Mouse (Mus musculus): ENCODE results near the gene Lrrc63. TPM values are rescaled to one million over a fixed set of nuclear protein-coding genes. Genes with fewer than 3 reads are reported as not detected.

Gene Lrrc63
- polyA plus RNA-seq, 1 experiment = not detected

- H3K4me3 ChIP-seq (ENCODE audit: insufficient read depth, low read length) = no peak overlapping the region
- no peak for TF ChIP-seq CTCF (IDR thresholded peaks at IDR 0.05; ENCODE audit: borderline replicate concordance, insufficient read depth, low read length)
- no peak for TF ChIP-seq POLR2A (IDR thresholded peaks at IDR 0.05; ENCODE audit: low read depth, low read length)
- no peak overlapping the region for H3K27ac ChIP-seq (ENCODE audit: insufficient read depth, low read length)
- no peaks in the 10 kb centered on the region for H3K4me1 ChIP-seq (ENCODE audit: control insufficient read depth, insufficient read depth, low read length)
Observed at GRCm38 (mm10) chr14:75139225-75139624, 8.5 kb upstream of the Lrrc63 start.

DNA sequence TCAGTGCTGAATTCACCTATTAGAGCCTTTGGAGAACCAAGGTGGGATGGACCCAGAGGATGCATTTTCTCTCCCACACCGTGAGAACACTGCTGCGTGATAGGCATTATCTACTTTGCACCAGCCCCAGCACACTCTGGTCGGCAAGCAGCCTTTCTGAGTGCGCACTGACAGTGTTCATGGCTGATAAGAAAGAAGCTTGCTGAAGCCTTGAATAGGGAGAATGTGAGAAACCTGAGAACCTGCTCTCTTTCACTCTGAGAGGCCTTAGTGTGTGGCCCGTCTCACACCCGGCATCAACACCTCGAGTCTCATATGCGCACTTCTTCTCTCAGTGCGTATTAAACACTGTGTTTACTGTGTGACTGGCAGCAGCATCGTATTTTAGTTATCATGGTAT is 7.8 kb upstream of the Lrrc63 start:
- H3K4me3 ChIP-seq (ENCODE audit: insufficient read depth, low read length) = no peak overlapping the region
- no peak overlapping the region for H3K27ac ChIP-seq (ENCODE audit: insufficient read depth, low read length)
- H3K4me1 ChIP-seq (ENCODE audit: control insufficient read depth, insufficient read depth, low read length) = no peaks in the 10 kb centered on the region
- TF ChIP-seq CTCF (IDR thresholded peaks at IDR 0.05; ENCODE audit: borderline replicate concordance, insufficient read depth, low read length) (no peak), POLR2A (IDR thresholded peaks at IDR 0.05; ENCODE audit: low read depth, low read length) (no peak)

DNA sequence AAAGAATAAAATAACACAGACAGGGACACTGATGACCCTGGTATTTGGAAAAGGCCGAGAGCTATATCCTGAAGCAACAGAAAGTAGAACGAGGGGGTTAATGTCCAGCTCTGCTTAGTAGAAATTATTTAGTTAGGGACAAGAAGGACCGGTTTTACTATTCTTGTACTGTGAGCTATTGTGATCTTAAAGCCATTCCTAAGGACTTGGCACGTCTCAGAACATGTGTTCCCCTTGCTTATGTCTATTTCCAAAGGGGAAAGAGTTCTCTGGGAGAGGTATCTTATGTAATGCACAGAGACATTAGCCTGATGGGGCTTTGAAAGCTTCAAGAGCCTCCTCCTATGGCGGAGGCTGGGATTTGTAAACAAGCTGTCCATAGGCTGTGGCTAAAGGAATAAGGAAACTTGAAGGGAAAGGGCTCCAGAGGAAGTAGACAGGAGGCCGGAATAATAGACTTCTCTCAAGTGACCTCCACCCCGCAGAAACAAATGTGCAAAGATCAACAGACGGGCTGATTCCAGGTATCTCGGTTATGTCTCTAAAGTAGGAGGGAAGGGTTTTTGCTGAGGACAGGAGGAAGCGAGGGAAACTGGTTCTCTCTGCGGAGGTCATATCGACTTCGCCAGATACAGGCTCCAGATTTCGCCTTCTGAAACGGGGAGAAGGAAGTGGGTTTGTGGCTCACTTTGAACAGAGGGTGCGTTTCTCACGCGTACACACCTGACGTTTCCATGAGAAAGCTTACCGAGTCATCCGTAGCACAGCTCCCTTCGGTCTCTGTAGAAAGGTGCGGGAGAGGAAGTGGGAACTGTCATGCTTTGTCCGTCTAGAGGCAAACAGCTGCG is 5.7 kb upstream of the Lrrc63 start:
- Histone ChIP-seq H3K4me3 (ENCODE audit: insufficient read depth, low read length) (no peak overlapping the region), H3K4me1 (ENCODE audit: control insufficient read depth, insufficient read depth, low read length) (no peaks in the 10 kb centered on the region), H3K27ac (ENCODE audit: insufficient read depth, low read length) (no peak overlapping the region)
- no peak for TF ChIP-seq CTCF (IDR thresholded peaks at IDR 0.05; ENCODE audit: borderline replicate concordance, insufficient read depth, low read length)
- no peak for TF ChIP-seq POLR2A (IDR thresholded peaks at IDR 0.05; ENCODE audit: low read depth, low read length)

DNA sequence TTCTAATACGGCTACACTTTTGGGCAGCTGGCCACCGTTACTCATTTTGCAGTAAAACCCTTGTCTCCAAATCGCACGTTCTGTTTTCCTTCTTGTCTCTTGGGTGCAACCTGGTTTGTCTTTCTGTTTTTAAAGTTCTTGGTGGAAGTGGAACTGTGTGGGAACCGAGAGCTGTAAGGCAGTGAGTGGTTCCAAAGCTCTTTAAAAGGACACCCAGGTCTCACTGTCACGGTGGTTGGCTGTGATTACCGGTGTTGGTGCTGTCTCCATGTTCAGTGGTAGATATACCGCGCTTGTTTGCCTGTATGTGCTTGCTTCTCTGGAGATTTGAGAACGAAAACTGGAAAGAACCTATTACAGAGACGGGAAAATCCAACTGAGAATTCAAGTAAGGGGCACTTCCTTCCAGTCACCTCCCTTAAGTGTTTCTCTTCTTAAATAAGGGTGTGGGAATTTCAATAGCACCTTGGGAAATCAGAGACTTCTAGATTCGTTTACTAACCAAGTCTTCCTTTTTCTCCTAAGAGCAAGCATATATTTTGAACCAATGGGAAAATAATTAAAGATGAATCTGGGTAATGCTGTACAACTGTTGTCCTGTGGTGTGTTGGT is 749 bp upstream of the Lrrc63 start:
- TF ChIP-seq POLR2A (IDR thresholded peaks at IDR 0.05; ENCODE audit: low read depth, low read length) = no peak
- TF ChIP-seq CTCF (IDR thresholded peaks at IDR 0.05; ENCODE audit: borderline replicate concordance, insufficient read depth, low read length) = no peak
- Histone ChIP-seq H3K27ac (ENCODE audit: insufficient read depth, low read length) (no peak overlapping the region), H3K4me1 (ENCODE audit: control insufficient read depth, insufficient read depth, low read length) (no peaks in the 10 kb centered on the region), H3K4me3 (ENCODE audit: insufficient read depth, low read length) (peak overlapping the region; percentile 62)

GRCm38 (mm10) chr14:75121658-75122057 is 9.0 kb downstream of the Lrrc63 start:
- Histone ChIP-seq H3K4me1 (ENCODE audit: control insufficient read depth, insufficient read depth, low read length) (no peaks in the 10 kb centered on the region), H3K27ac (ENCODE audit: insufficient read depth, low read length) (no peak overlapping the region), H3K4me3 (ENCODE audit: insufficient read depth, low read length) (no peak overlapping the region)
- TF ChIP-seq CTCF (IDR thresholded peaks at IDR 0.05; ENCODE audit: borderline replicate concordance, insufficient read depth, low read length) (no peak), POLR2A (IDR thresholded peaks at IDR 0.05; ENCODE audit: low read depth, low read length) (no peak)

DNA sequence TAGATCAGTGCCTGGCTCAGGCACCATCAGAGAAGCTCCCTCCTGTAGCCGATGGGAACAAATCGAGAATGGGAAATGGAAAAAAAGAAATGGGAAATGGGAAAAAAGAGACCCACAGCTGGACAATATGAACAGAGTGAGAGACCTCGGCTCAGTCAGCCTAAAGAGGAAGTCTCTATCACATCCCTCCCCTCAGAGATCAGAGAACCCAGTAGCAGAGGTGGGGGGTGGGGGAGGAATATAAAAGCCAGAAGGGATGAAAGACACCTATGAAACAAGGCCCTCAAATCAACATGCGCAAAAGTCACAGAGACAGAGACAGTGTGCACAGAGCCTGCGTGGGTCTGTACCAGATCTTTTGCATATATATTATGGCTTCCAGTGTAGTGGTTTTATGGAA is 27.7 kb downstream of the Lrrc63 start:
- Histone ChIP-seq H3K27ac (ENCODE audit: insufficient read depth, low read length) (no peak overlapping the region), H3K4me1 (ENCODE audit: control insufficient read depth, insufficient read depth, low read length) (no peaks in the 10 kb centered on the region), H3K4me3 (ENCODE audit: insufficient read depth, low read length) (no peak overlapping the region)
- TF ChIP-seq POLR2A (IDR thresholded peaks at IDR 0.05; ENCODE audit: low read depth, low read length) (no peak), CTCF (IDR thresholded peaks at IDR 0.05; ENCODE audit: borderline replicate concordance, insufficient read depth, low read length) (no peak)

- no peak overlapping the region for H3K27ac ChIP-seq (ENCODE audit: insufficient read depth, low read length)
- no peaks in the 10 kb centered on the region for H3K4me1 ChIP-seq (ENCODE audit: control insufficient read depth, insufficient read depth, low read length)
- no peak overlapping the region for H3K4me3 ChIP-seq (ENCODE audit: insufficient read depth, low read length)
- TF ChIP-seq CTCF (IDR thresholded peaks at IDR 0.05; ENCODE audit: borderline replicate concordance, insufficient read depth, low read length) = no peak
- TF ChIP-seq POLR2A (IDR thresholded peaks at IDR 0.05; ENCODE audit: low read depth, low read length) = no peak
Observed at GRCm38 (mm10) chr14:75077946-75078345, 52.7 kb downstream of the Lrrc63 start.

DNA sequence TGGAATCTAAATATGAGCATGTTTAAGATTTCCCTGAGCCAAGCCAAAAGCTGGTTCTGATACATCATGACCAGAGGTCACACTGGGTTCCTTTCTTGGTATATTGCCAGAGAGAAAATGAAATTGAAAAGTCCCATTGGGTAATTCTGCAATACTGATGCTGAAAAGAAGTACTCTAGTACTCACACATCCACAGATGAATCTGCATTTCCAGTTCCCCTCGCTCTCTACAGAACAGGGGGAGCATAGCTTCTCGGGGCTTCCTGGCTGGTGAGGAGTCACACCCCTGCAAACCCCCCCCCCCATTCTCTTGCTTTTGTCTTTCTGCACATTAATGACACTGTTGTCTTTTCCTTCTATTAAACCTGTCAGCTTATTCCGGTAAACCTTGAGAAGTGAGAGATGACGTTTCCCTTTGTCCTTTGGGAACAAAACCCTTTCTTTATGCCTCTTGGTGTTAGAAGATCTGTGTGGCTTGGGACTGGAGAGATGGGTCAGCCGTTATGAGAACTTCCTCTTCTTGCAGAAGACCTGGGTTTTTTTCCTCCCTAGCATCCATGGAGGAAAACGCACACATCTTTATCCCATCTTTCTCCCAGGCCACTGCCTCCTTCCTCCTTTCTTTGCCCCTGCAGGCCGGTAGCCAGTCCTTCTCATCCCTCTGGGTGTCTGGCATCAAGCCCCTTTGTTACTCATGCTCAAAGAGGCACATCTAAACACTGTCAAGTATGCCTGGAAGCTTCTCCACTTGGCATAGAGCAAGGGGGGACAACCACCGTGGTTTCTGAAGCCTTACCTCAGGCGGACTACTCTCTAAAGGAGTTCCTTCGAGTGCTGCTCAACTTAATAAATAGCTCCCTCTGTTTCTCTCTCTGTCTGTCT is 55.1 kb downstream of the Lrrc63 start:
- no peaks in the 10 kb centered on the region for H3K4me1 ChIP-seq (ENCODE audit: control insufficient read depth, insufficient read depth, low read length)
- no peak overlapping the region for H3K27ac ChIP-seq (ENCODE audit: insufficient read depth, low read length)
- no peak overlapping the region for H3K4me3 ChIP-seq (ENCODE audit: insufficient read depth, low read length)
- TF ChIP-seq POLR2A (IDR thresholded peaks at IDR 0.05; ENCODE audit: low read depth, low read length) (no peak), CTCF (IDR thresholded peaks at IDR 0.05; ENCODE audit: borderline replicate concordance, insufficient read depth, low read length) (no peak)

DNA sequence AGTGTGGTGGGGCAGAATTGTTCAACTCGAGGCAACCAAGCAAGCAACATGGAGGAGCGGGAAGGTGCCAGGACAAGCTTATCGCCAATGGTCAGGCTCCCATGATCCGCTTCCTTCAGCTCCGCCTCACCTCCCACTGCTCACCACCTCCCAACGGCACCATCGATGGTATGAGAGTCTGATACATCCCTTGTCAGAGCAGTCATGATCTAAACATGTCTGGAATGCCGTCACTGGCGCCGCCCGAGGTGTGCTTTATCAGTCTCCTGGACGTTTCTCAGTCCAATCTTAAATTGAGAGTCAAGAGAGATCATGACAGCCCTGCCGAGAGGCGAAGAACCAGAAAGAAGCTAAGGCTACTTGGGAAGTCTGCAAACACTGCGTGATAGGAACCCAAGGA is 59.6 kb downstream of the Lrrc63 start:
- TF ChIP-seq POLR2A (IDR thresholded peaks at IDR 0.05; ENCODE audit: low read depth, low read length) = no peak
- TF ChIP-seq CTCF (IDR thresholded peaks at IDR 0.05; ENCODE audit: borderline replicate concordance, insufficient read depth, low read length) = no peak
- Histone ChIP-seq H3K4me1 (ENCODE audit: control insufficient read depth, insufficient read depth, low read length) (no peaks in the 10 kb centered on the region), H3K4me3 (ENCODE audit: insufficient read depth, low read length) (no peak overlapping the region), H3K27ac (ENCODE audit: insufficient read depth, low read length) (no peak overlapping the region)

Measured in embryonic fibroblast, embryonic 13.5 days (primary cell).